Mouse (Mus musculus) liver, embryonic 16.5 days (tissue): ENCODE measurements around the gene Cdan1. TPM values are rescaled to one million over a fixed set of nuclear protein-coding genes. Genes with fewer than 3 reads are reported as not detected.

Experiments used
- ATAC-seq: fragments of 200-750 bp; cut with Nextera tagmentation; 2 replicates; pipeline ENCODE4 v1.8.0; 2017; ENCODE audit warnings: low read depth, mild to moderate bottlenecking, moderate number of reproducible peaks, moderate library complexity
- H3K27ac ChIP-seq: fragments of 300-500 bp; sonication (generic); 2 replicates; pipeline ENCODE4 v1.5.1; 2014; ENCODE audit warnings: mild to moderate bottlenecking, low read length
- H3K27me3 ChIP-seq: fragments of 300-500 bp; sonication (generic); 2 replicates; pipeline ENCODE4 v1.6.1; 2014; ENCODE audit warnings: low read depth, low read length, mixed read lengths; ENCODE audit not compliant: control insufficient read depth, insufficient read depth
- H3K36me3 ChIP-seq: fragments of 300-500 bp; sonication (generic); 2 replicates; pipeline ENCODE4 v1.6.1; 2014; ENCODE audit warnings: mild to moderate bottlenecking; ENCODE audit not compliant: control insufficient read depth, insufficient read depth
- H3K4me1 ChIP-seq: fragments of 300-500 bp; sonication (generic); 2 replicates; pipeline ENCODE4 v1.6.1; 2014; ENCODE audit warnings: low read depth, low read length, mixed read lengths; ENCODE audit not compliant: control insufficient read depth
- H3K4me2 ChIP-seq: fragments of 300-500 bp; sonication (generic); 2 replicates; pipeline ENCODE4 v1.6.1; 2014; ENCODE audit warnings: low read depth, low read length, mixed read lengths
- H3K4me3 ChIP-seq: fragments of 300-500 bp; sonication (generic); 2 replicates; pipeline ENCODE4 v1.5.1; 2014; ENCODE audit warnings: low read depth, mild to moderate bottlenecking, low read length
- H3K9ac ChIP-seq: fragments of 300-500 bp; sonication (generic); 2 replicates; pipeline ENCODE4 v1.6.1; 2014; ENCODE audit warnings: low read depth, low read length
- H3K9me3 ChIP-seq: fragments of 300-500 bp; sonication (generic); replicated peaks from 2 replicates; pipeline ENCODE4 v1.6.1; 2016; ENCODE audit warnings: low read length; ENCODE audit not compliant: control insufficient read depth
- WGBS: fragments of 180-500 bp; shearing (Covaris S2); extraction: QIAGEN DNeasy Blood & Tissue Kit; methylation state at CpG from one replicate; pipeline ENCODE4 v1.1.7; 2014; ENCODE audit not compliant: insufficient replicate concordance; 5-methylcytosine and 5-hydroxymethylcytosine counted together
- polyA plus RNA-seq: library from polyadenylated mRNA; unstranded; fragments of >200 nt; fragmentation: Nextera tagmentation; extraction: Ambion mirVana; gene quantifications from 2 replicates; pipeline ENCODE4 v1.2.1, GENCODE M21; 2015

Gene Cdan1
- polyA plus RNA-seq, 1 experiment from 2014 or later: 3.4 TPM

GRCm38 (mm10) chr2:120826936-120827638, 22.8 kb downstream of the Cdan1 start:
- H3K9ac ChIP-seq: no peak overlapping the region
- H3K4me1 ChIP-seq: no peaks in the 10 kb centered on the region
- no peaks in the 10 kb centered on the region for H3K36me3 ChIP-seq
- H3K4me3 ChIP-seq: no peak overlapping the region
- ATAC-seq: no peak
- H3K9me3 ChIP-seq: no peaks in the 10 kb centered on the region
- no peak overlapping the region for H3K4me2 ChIP-seq
- H3K27me3 ChIP-seq: no peaks in the 10 kb centered on the region
- H3K27ac ChIP-seq: no peak overlapping the region
- 26% methylated on average over 1 of the region's 1 CpGs for WGBS

GRCm38 (mm10) chr2:120770265-120770935, 79.5 kb downstream of the Cdan1 start:
- H3K4me3 ChIP-seq: no peak overlapping the region
- H3K27me3 ChIP-seq: no peaks in the 10 kb centered on the region
- ATAC-seq: no peak
- no peak overlapping the region for H3K27ac ChIP-seq
- no peak overlapping the region for H3K9ac ChIP-seq
- H3K9me3 ChIP-seq: no peaks in the 10 kb centered on the region
- WGBS: 38% methylated on average over 2 of the region's 2 CpGs
- no peak overlapping the region for H3K4me2 ChIP-seq
- no peaks in the 10 kb centered on the region for H3K36me3 ChIP-seq
- H3K4me1 ChIP-seq: peaks cover 2% of the 10 kb centered on the region

- ATAC-seq: no peak
- Histone ChIP-seq H3K4me2 (no peak overlapping the region), H3K27me3 (no peaks in the 10 kb centered on the region), H3K27ac (no peak overlapping the region), H3K9me3 (no peaks in the 10 kb centered on the region), H3K36me3 (no peaks in the 10 kb centered on the region), H3K4me1 (no peaks in the 10 kb centered on the region), H3K4me3 (no peak overlapping the region), H3K9ac (no peak overlapping the region)
Measured at GRCm38 (mm10) chr2:120761922-120762321, 88.0 kb downstream of the Cdan1 start.

- no peak overlapping the region for H3K9ac ChIP-seq
- WGBS: 70% methylated on average over 2 of the region's 2 CpGs
- H3K9me3 ChIP-seq: no peaks in the 10 kb centered on the region
- H3K27ac ChIP-seq: no peak overlapping the region
- no peak overlapping the region for H3K4me3 ChIP-seq
- no peaks in the 10 kb centered on the region for H3K4me1 ChIP-seq
- no peak for ATAC-seq
- H3K4me2 ChIP-seq: no peak overlapping the region
- H3K36me3 ChIP-seq: no peaks in the 10 kb centered on the region
- H3K27me3 ChIP-seq: no peaks in the 10 kb centered on the region
Measured at GRCm38 (mm10) chr2:120748041-120748440, 101.9 kb downstream of the Cdan1 start.

GRCm38 (mm10) chr2:120745496-120745895, 104.4 kb downstream of the Cdan1 start:
- WGBS: 86% methylated on average over 1 of the region's 1 CpGs
- Histone ChIP-seq H3K27me3 (no peaks in the 10 kb centered on the region), H3K36me3 (no peaks in the 10 kb centered on the region), H3K9me3 (no peaks in the 10 kb centered on the region), H3K4me2 (no peak overlapping the region), H3K4me1 (no peaks in the 10 kb centered on the region), H3K4me3 (no peak overlapping the region), H3K9ac (no peak overlapping the region), H3K27ac (no peak overlapping the region)
- no peak for ATAC-seq

- Histone ChIP-seq H3K9ac (peak overlapping the region; percentile 51), H3K27ac (peak overlapping the region; percentile 92), H3K9me3 (no peaks in the 10 kb centered on the region), H3K4me2 (peak overlapping the region; percentile 67), H3K4me3 (peak overlapping the region; percentile 85), H3K27me3 (no peaks in the 10 kb centered on the region), H3K36me3 (peaks cover 15% of the 10 kb centered on the region), H3K4me1 (peaks cover 29% of the 10 kb centered on the region)
- peak; percentile 6; the same call in 1 of the 2 replicates for ATAC-seq
- 18% methylated on average over 7 of the region's 7 CpGs for WGBS
Measured at GRCm38 (mm10) chr2:120731877-120732530, 117.9 kb downstream of the Cdan1 start.

- H3K4me1 ChIP-seq: peaks cover 29% of the 10 kb centered on the region
- peak overlapping the region; percentile 94 for H3K27ac ChIP-seq
- ATAC-seq: peak; percentile 97
Measured at GRCm38 (mm10) chr2:120731167-120731862, 118.6 kb downstream of the Cdan1 start.

GRCm38 (mm10) chr2:120730639-120731166, 119.2 kb downstream of the Cdan1 start:
- Histone ChIP-seq H3K4me2 (peak overlapping the region; percentile 86), H3K27ac (peak overlapping the region; percentile 94), H3K36me3 (peaks cover 28% of the 10 kb centered on the region), H3K9ac (peak overlapping the region; percentile 92), H3K27me3 (no peaks in the 10 kb centered on the region), H3K9me3 (no peaks in the 10 kb centered on the region), H3K4me1 (peaks cover 29% of the 10 kb centered on the region), H3K4me3 (peak overlapping the region; percentile 85)
- peak; percentile 19; the same call in 1 of the 2 replicates for ATAC-seq
- WGBS: under 1% methylated on average over 50 of the region's 50 CpGs

More at GRCm38 (mm10) chr2:120731167-120731862, 118.6 kb downstream of the Cdan1 start:
- H3K36me3 ChIP-seq: peaks cover 21% of the 10 kb centered on the region
- peak overlapping the region; percentile 92 for H3K9ac ChIP-seq
- peak overlapping the region; percentile 86 for H3K4me2 ChIP-seq
- under 1% methylated on average over 61 of the region's 61 CpGs for WGBS
- peak overlapping the region; percentile 85 for H3K4me3 ChIP-seq
- no peaks in the 10 kb centered on the region for H3K9me3 ChIP-seq
- no peaks in the 10 kb centered on the region for H3K27me3 ChIP-seq
